Mouse (Mus musculus) heart, postnatal 0 days (tissue): Measurements from ENCODE around the gene Ier5.

ENCODE experiments used
- CTCF ChIP-seq: IDR thresholded peaks from 2 replicates; pipeline ENCODE4 v1.5.1; 2016; ENCODE audit warnings: antibody characterized with exemption, control low read depth, low read depth
- EP300 ChIP-seq: IDR thresholded peaks from 2 replicates; pipeline ENCODE4 v1.6.1; 2016; ENCODE audit warnings: antibody characterized with exemption, low read depth

DNA sequence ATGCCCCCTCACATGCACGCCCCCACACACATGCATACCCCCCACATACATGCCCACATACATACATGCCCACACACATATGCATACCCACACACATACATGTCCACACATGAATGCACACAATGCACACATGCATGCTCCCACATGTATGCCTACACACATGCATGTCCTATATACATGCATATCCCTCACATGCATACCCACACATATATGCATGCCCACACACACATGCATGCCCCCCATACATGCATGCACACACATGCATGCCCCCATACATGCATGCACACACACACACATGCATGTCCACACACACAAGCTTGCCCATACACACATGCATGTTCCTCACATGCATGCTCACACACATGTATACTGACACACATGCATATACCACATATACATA lies 13.4 kb upstream of the Ier5 start:
- TF ChIP-seq CTCF (no peak), EP300 (no peak)
